Mouse (Mus musculus) ES-Bruce4 (cell line): ENCODE data around the gene Extl1. TPM values are rescaled to one million over a fixed set of nuclear protein-coding genes. Genes with fewer than 3 reads are reported as not detected.
"Not testable (repeated sequence)": the region's sequence is repeated elsewhere in the genome, so short reads cannot be mapped to it uniquely, and the experiment has no call there.

ENCODE experiments used
- H3K27ac ChIP-seq: 2 replicates; pipeline ENCODE4 v1.5.1; 2012; ENCODE audit warnings: low read length, inconsistent platforms; ENCODE audit not compliant: insufficient read depth
- H3K27me3 ChIP-seq: 2 replicates; pipeline ENCODE4 v1.6.1; 2012; ENCODE audit warnings: mild to moderate bottlenecking, low read length, inconsistent platforms; ENCODE audit not compliant: control insufficient read depth, poor library complexity, insufficient read depth, severe bottlenecking
- H3K36me3 ChIP-seq: 2 replicates; pipeline ENCODE4 v1.6.1; 2012; ENCODE audit warnings: inconsistent platforms, mild to moderate bottlenecking, low read length, moderate library complexity; ENCODE audit not compliant: control insufficient read depth, poor library complexity, insufficient read depth, severe bottlenecking
- H3K4me1 ChIP-seq: one replicate; pipeline ENCODE4 v1.8.1; 2011; ENCODE audit warnings: low read length; ENCODE audit not compliant: control insufficient read depth, insufficient read depth
- H3K4me3 ChIP-seq: 2 replicates; pipeline ENCODE4 v1.5.1; 2011; ENCODE audit warnings: low read depth, mild to moderate bottlenecking, low read length
- H3K9ac ChIP-seq: 2 replicates; pipeline ENCODE4 v1.6.1; 2012; ENCODE audit warnings: low read depth, mild to moderate bottlenecking, inconsistent platforms; ENCODE audit not compliant: poor library complexity, severe bottlenecking
- H3K9me3 ChIP-seq: replicated peaks from 2 replicates; pipeline ENCODE4 v1.6.1; 2012; ENCODE audit warnings: mild to moderate bottlenecking, low read length, inconsistent platforms; ENCODE audit not compliant: control insufficient read depth, poor library complexity, insufficient read depth, severe bottlenecking
- CTCF ChIP-seq: IDR thresholded peaks from one replicate; pipeline ENCODE4 v1.8.1; 2011; ENCODE audit warnings: low read depth, low read length
- EP300 ChIP-seq: IDR thresholded peaks from 2 replicates; pipeline ENCODE4 v1.6.1; 2011; ENCODE audit warnings: low read depth, low read length; ENCODE audit not compliant: insufficient read depth
- POLR2A ChIP-seq: IDR thresholded peaks from one replicate; pipeline ENCODE4 v1.8.1; 2011; ENCODE audit warnings: low read length; ENCODE audit not compliant: insufficient read depth
- polyA plus RNA-seq: library from polyadenylated mRNA; stranded (reverse); fragments of >200 nt; gene quantifications from 2 replicates; pipeline ENCODE4 v1.2.4, GENCODE M21; 2011; ENCODE audit warnings: low read depth; ENCODE audit not compliant: missing spikeins, insufficient read depth, insufficient read length

Gene Extl1
- 3.3 and 3.9 TPM in 2 replicates for polyA plus RNA-seq

DNA sequence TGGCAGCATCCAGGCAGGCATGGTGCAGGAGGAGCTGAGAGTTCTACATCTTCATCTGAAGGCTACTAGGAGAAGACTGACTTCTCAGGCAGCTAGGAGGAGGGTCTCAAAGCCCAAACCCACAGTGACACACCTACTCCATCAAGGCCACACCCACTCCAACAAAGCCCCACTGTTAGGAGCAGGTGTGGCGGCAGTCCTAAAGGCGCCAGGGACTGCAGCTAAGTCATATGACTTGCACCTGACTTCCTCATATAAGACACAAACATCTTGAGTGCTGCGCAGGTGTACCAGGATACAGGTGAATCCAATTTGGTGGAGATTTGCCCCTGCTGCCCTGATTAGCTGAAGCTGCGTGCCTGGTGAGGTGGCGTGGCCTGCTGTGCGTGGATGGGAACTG lies at the start of gene Extl1:
Gene Extl1 (minus strand): TSS at position 101 of the 400 bp plus-strand sequence.
- not testable (repeated sequence) for H3K27ac ChIP-seq, H3K4me1 ChIP-seq, H3K36me3 ChIP-seq, H3K9ac ChIP-seq, H3K27me3 ChIP-seq, H3K4me3 ChIP-seq, H3K9me3 ChIP-seq

DNA sequence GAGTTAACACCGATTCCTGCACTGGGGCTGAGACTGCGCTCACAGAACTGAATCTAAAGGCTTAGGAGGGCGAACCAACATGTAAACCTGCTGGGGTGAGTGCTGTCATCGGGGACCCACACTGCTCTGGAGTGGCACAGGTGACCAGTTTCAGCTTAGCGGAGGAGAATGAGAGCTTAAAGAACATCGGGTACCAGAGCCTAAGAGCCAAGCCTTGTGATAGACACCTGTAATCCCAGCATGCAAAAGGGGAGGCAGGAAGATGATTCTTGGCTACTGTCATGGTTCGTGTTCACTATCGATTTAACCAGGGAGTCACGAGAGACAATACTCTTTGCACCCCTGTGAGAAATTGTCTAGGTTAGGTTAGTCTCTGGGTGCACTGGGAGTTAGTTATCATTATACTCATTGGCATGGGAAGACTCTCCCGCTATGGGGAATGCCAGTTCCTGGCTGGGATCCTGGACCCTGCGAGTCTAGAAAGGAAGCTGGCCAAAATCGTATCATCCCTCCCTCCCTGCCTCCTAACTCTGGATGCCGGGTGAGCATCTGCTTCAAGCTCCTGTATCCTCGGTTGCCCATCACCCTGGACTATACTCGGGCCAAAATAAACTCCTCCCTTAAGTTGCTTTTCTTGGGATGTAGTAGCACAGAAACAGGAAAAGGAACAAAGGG lies 49.2 kb upstream of the Extl1 start:
- Histone ChIP-seq H3K4me1 (no peaks in the 10 kb centered on the region), H3K27me3 (no peaks in the 10 kb centered on the region), H3K27ac (no peak overlapping the region), H3K9ac (no peak overlapping the region), H3K4me3 (no peak overlapping the region), H3K36me3 (no peaks in the 10 kb centered on the region), H3K9me3 (no peaks in the 10 kb centered on the region)
- TF ChIP-seq CTCF (no peak), POLR2A (no peak), EP300 (no peak)

DNA sequence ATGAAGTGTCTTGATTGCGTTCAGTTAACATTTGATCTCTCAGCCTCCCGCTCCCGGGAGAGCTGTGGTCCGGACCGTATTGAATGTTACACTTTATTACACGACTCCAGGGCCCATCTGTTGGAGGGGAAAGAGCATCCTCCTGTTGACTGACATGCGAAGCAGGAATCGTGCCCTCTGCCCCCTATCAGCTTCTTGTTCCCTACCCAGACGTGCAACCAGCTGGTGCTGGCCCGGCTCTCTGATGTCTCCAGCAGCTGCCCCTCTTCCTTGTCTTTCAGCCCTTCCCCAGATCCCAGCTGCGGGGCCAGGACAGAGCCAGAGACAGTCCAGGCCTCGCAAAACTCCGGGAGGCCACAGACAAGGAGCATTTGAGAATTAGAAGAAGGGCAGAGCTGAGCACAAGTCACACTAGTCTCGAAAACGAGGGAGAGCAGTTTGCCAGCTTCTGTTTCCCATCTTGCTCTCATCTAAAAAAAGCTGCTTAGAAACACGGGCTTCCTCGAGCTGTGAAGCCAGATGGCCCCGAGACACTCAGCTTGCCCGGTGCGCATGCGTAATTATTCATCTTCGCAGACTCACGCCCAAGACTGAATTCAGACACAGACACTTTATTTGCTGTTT lies 46.8 kb upstream of the Extl1 start:
- H3K9ac ChIP-seq = no peak overlapping the region

DNA sequence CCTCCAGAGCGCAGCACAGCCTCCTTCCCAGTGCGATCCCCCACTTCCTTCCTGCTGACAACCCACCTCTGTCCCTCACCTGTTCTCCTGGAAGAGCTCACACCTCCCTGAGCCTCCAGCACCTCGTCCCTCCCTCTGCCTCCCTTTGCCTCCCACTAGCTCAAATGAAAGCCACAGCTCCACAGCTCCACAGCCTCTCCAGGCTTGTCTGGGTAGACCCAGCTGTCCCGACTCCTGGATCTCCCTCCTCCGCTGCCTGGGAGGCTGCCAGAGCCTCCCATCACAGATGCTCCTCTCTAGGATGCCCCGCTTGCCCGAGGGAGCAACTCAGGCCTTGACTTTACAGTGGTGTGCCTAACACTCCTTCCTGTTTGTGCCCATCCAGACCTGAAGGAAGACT lies 41.4 kb upstream of the Extl1 start:
- no peaks in the 10 kb centered on the region for H3K36me3 ChIP-seq
- H3K9me3 ChIP-seq = no peaks in the 10 kb centered on the region
- H3K27ac ChIP-seq = no peak overlapping the region
- H3K4me1 ChIP-seq = no peaks in the 10 kb centered on the region
- no peak overlapping the region for H3K9ac ChIP-seq
- no peak overlapping the region for H3K4me3 ChIP-seq
- H3K27me3 ChIP-seq = no peaks in the 10 kb centered on the region
- TF ChIP-seq EP300 (no peak), CTCF (no peak), POLR2A (no peak)

More for the DNA sequence above, 46.8 kb upstream of the Extl1 start:
- no peak overlapping the region for H3K4me3 ChIP-seq
- no peaks in the 10 kb centered on the region for H3K27me3 ChIP-seq
- no peak overlapping the region for H3K27ac ChIP-seq
- no peak for TF ChIP-seq EP300
- no peak for TF ChIP-seq POLR2A
- TF ChIP-seq CTCF = no peak
- no peaks in the 10 kb centered on the region for H3K9me3 ChIP-seq
- no peaks in the 10 kb centered on the region for H3K36me3 ChIP-seq
- H3K4me1 ChIP-seq = no peaks in the 10 kb centered on the region

DNA sequence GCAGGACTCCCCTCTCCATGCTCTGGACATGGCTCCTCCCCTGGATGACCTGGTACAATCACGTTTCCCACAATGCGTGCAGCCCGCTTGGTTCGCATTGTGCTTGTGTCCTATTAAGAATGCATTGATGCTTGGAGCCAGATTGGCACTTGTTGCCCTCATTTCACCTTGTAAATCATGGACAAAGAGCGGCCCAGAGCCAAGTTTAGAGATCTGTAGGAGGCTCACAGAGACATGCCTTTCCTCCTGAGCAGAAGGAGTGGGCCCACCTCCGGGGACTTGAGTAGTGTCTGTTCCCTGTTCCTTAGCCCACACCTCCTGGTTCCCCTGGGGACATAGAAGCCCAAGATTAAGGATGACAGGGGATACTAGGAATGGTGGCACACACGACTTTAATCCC lies 40.3 kb upstream of the Extl1 start:
- no peak overlapping the region for H3K4me3 ChIP-seq
- no peaks in the 10 kb centered on the region for H3K36me3 ChIP-seq
- H3K27me3 ChIP-seq = no peaks in the 10 kb centered on the region
- no peak overlapping the region for H3K27ac ChIP-seq
- no peak overlapping the region for H3K9ac ChIP-seq
- no peaks in the 10 kb centered on the region for H3K4me1 ChIP-seq
- no peaks in the 10 kb centered on the region for H3K9me3 ChIP-seq
- TF ChIP-seq POLR2A = no peak
- no peak for TF ChIP-seq EP300
- TF ChIP-seq CTCF = no peak

DNA sequence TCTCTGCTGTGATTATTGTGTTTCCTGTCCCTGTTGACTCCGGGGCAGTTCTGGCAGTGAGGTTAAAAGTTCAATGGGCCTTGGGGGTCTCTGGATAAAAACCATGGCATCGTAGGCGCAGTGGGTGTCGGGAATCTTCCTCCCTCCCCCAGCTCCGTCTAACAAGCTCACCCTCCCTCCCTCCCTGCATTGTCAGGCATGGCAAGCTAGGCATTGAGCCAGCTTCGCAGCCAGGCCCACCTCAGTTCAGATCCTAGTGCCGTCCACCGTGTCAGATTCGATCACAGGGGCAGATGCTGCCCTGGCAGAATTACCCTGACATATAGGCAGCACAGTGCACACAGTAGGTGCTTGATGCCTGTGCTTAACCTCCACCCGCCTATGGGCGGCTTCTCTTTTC lies 38.3 kb upstream of the Extl1 start:
- no peak for TF ChIP-seq EP300
- no peak for TF ChIP-seq CTCF
- no peak for TF ChIP-seq POLR2A
- no peaks in the 10 kb centered on the region for H3K9me3 ChIP-seq
- no peaks in the 10 kb centered on the region for H3K36me3 ChIP-seq
- no peaks in the 10 kb centered on the region for H3K4me1 ChIP-seq
- H3K27ac ChIP-seq = no peak overlapping the region
- no peak overlapping the region for H3K9ac ChIP-seq
- no peaks in the 10 kb centered on the region for H3K27me3 ChIP-seq
- H3K4me3 ChIP-seq = no peak overlapping the region
